Mouse (Mus musculus) gastrocnemius, adult 18-20 months (tissue): ENCODE measurements around the gene Tanc2. TPM values are rescaled to one million over a fixed set of nuclear protein-coding genes. Genes with fewer than 3 reads are reported as not detected.

ENCODE experiments used
- DNase-seq: peaks from one replicate; pipeline ENCODE4 v3.0.0; 2021; ENCODE audit warnings: low spot score
- total RNA-seq, 2 experiments: library from RNA; stranded (reverse); gene quantifications; 2 replicates each; pipeline ENCODE4 v1.2.3; 2021

The Tanc2 gene
- total RNA-seq, 2 experiments from 2014 or later = 7.0 to 7.8 TPM

GRCm38 (mm10) chr11:105922769-105923663 is 333.2 kb downstream of the Tanc2 start:
- DNase-seq = no peak

GRCm38 (mm10) chr11:105927065-105928030 is 337.6 kb downstream of the Tanc2 start:
- DNase-seq = peak; percentile 80

GRCm38 (mm10) chr11:105928171-105928570 is 338.4 kb downstream of the Tanc2 start:
- no peak for DNase-seq

GRCm38 (mm10) chr11:105931380-105931779 is 341.6 kb downstream of the Tanc2 start:
- DNase-seq = no peak

GRCm38 (mm10) chr11:105933746-105934145 is 344.0 kb downstream of the Tanc2 start:
- no peak for DNase-seq

GRCm38 (mm10) chr11:105934303-105934711 is 344.5 kb downstream of the Tanc2 start:
- peak; percentile 57 for DNase-seq

- peak; percentile 63 for DNase-seq
These were observed 345.0 kb downstream of the Tanc2 start for GRCm38 (mm10) chr11:105934816-105935215.

- no peak for DNase-seq
These were observed 345.7 kb downstream of the Tanc2 start for GRCm38 (mm10) chr11:105935496-105935895.

GRCm38 (mm10) chr11:105936200-105936599 is 346.4 kb downstream of the Tanc2 start:
- peak; percentile 94 for DNase-seq

GRCm38 (mm10) chr11:105936974-105937373 is 347.2 kb downstream of the Tanc2 start:
- no peak for DNase-seq

- DNase-seq = peak; percentile 28
These were observed 349.0 kb downstream of the Tanc2 start for GRCm38 (mm10) chr11:105938771-105939170.

GRCm38 (mm10) chr11:105941973-105942372 is 352.2 kb downstream of the Tanc2 start:
- no peak for DNase-seq

- peak; percentile 54 for DNase-seq
These were observed 353.6 kb downstream of the Tanc2 start for GRCm38 (mm10) chr11:105943133-105944102.

- peak; percentile 54 for DNase-seq
These were observed 354.4 kb downstream of the Tanc2 start for GRCm38 (mm10) chr11:105944126-105944621.

- peak; percentile 38 for DNase-seq
These were observed 355.2 kb downstream of the Tanc2 start for GRCm38 (mm10) chr11:105944770-105945672.

- no peak for DNase-seq
These were observed 356.9 kb downstream of the Tanc2 start for GRCm38 (mm10) chr11:105946694-105947154.

GRCm38 (mm10) chr11:105948255-105948654 is 358.5 kb downstream of the Tanc2 start:
- DNase-seq = no peak

- no peak for DNase-seq
These were observed 360.7 kb downstream of the Tanc2 start for GRCm38 (mm10) chr11:105950519-105950918.

- no peak for DNase-seq
These were observed 361.8 kb downstream of the Tanc2 start for GRCm38 (mm10) chr11:105951601-105952044.
